Mouse (Mus musculus): ENCODE results near the gene Il1rap.

DNA sequence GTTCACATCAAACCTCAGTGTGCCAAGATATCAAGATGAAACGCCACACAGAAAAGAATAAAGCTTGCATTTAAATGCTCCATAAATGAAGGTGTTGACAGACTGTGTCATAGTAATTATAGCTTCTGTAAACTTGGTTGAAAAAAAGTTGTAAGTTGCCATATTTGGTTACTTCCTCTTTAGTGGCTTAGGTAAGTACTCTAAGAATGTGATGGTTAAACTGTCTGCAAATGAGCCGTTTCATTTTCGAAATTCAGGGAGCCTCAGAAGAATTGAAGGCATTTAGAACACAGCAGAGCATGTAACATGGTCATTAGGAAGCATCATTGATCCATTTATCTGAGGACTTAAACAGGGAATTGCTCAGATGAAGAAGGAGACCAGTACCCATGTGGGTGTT, 146.6 kb downstream of the Il1rap start:
- TF ChIP-seq GATA1 (IDR thresholded peaks at IDR 0.05; ENCODE audit: low read length), result no peak
- TF ChIP-seq TAL1 (IDR thresholded peaks at IDR 0.05; ENCODE audit: low read length), result no peak
